Mouse (Mus musculus): ENCODE measurements around the gene Flg. TPM values are rescaled to one million over a fixed set of nuclear protein-coding genes. Genes with fewer than 3 reads are reported as not detected.

The Flg gene
- polyA plus RNA-seq, 1 experiment from 2014 or later, result not detected

Other genes with a start within 250 kb of the Flg start
- not detected in 2 replicates for gene Gm4858, start 204.7 kb upstream of the Flg start, polyA plus RNA-seq (2016; fragmentation: Nextera tagmentation; extraction: Ambion mirVana)
- not detected in 2 replicates for gene Crnn, start 128.7 kb upstream of the Flg start, polyA plus RNA-seq (2016; fragmentation: Nextera tagmentation; extraction: Ambion mirVana)
- not detected in 2 replicates for gene Flg2, start 76.2 kb upstream of the Flg start, polyA plus RNA-seq (2016; fragmentation: Nextera tagmentation; extraction: Ambion mirVana)
- gene Hrnr, start 46.2 kb downstream of the Flg start, polyA plus RNA-seq (2016; fragmentation: Nextera tagmentation; extraction: Ambion mirVana), result not detected in 2 replicates
- not detected in 2 replicates for gene Rptn, start 120.2 kb downstream of the Flg start, polyA plus RNA-seq (2016; fragmentation: Nextera tagmentation; extraction: Ambion mirVana)
- gene Tchh, start 168.8 kb downstream of the Flg start, polyA plus RNA-seq (2016; fragmentation: Nextera tagmentation; extraction: Ambion mirVana), result 0.76 and 0.93 TPM in 2 replicates
- gene Tchhl1, start 195.2 kb downstream of the Flg start, polyA plus RNA-seq (2016; fragmentation: Nextera tagmentation; extraction: Ambion mirVana), result not detected in 2 replicates
- 860 and 874 TPM in 2 replicates for gene S100a11, start 247.0 kb downstream of the Flg start, polyA plus RNA-seq (2016; fragmentation: Nextera tagmentation; extraction: Ambion mirVana)